Mouse (Mus musculus) adrenal gland, adult (tissue): ENCODE data around the gene Zbtb8os.
A peak's percentile ranks its signal among the peaks of the same experiment; 100 is the strongest.

ENCODE experiments used
- DNase-seq, 2 experiments: peaks; one replicate each; pipeline ENCODE4 v3.0.0; 2022 to 2023; ENCODE audit warnings: low spot score in 1 of 2; ENCODE audit not compliant: inconsistent age in 2 of 2

Zbtb8os gene

GRCm38 (mm10) chr4:129335216-129336074, at the start of gene Zbtb8os, which contains the start of gene Rbbp4:
TSS of gene Zbtb8os (plus strand) at chr4:129335695.
TSS of gene Rbbp4 (minus strand) at chr4:129335370.
- peak; percentile 98 for DNase-seq

- peak in 1 of 2 experiments; percentile 48 for DNase-seq
These were observed 49.4 kb upstream of the Zbtb8os start for GRCm38 (mm10) chr4:129286001-129286682.

- peak in 1 of 2 experiments; percentile 50 for DNase-seq
These were observed 48.6 kb upstream of the Zbtb8os start for GRCm38 (mm10) chr4:129286683-129287471.

- DNase-seq: peak in 1 of 2 experiments; percentile 65
These were observed 48.0 kb upstream of the Zbtb8os start, which contains the start of gene Sync for GRCm38 (mm10) chr4:129287472-129287981. TSS of gene Sync (plus strand) at chr4:129287617.

GRCm38 (mm10) chr4:129288067-129288466, 47.4 kb upstream of the Zbtb8os start:
- peak in 1 of 2 experiments; percentile 59 for DNase-seq

- no peak for DNase-seq
These were observed 45.8 kb upstream of the Zbtb8os start for GRCm38 (mm10) chr4:129289671-129290070.

GRCm38 (mm10) chr4:129292831-129293230, 42.7 kb upstream of the Zbtb8os start:
- no peak for DNase-seq

GRCm38 (mm10) chr4:129293702-129294101, 41.8 kb upstream of the Zbtb8os start:
- no peak for DNase-seq

GRCm38 (mm10) chr4:129295188-129295587, 40.3 kb upstream of the Zbtb8os start:
- no peak for DNase-seq

- DNase-seq: no peak
These were observed 39.4 kb upstream of the Zbtb8os start for GRCm38 (mm10) chr4:129296066-129296465.

GRCm38 (mm10) chr4:129297724-129298123, 37.8 kb upstream of the Zbtb8os start:
- peak in 1 of 2 experiments; percentile 69 for DNase-seq

- DNase-seq: no peak
These were observed 36.4 kb upstream of the Zbtb8os start for GRCm38 (mm10) chr4:129299121-129299520.

GRCm38 (mm10) chr4:129303401-129303800, 32.1 kb upstream of the Zbtb8os start:
- DNase-seq: peak in 1 of 2 experiments; percentile 49

GRCm38 (mm10) chr4:129303816-129304215, 31.7 kb upstream of the Zbtb8os start:
- peak; percentile 68 to 85 for DNase-seq

GRCm38 (mm10) chr4:129304306-129304705, 31.2 kb upstream of the Zbtb8os start:
- DNase-seq: no peak

- DNase-seq: no peak
These were observed 27.6 kb upstream of the Zbtb8os start for GRCm38 (mm10) chr4:129307936-129308335.

GRCm38 (mm10) chr4:129313886-129314285, 21.6 kb upstream of the Zbtb8os start:
- DNase-seq: no peak

- no peak for DNase-seq
These were observed 14.6 kb upstream of the Zbtb8os start for GRCm38 (mm10) chr4:129320876-129321275.

GRCm38 (mm10) chr4:129322042-129322441, 13.5 kb upstream of the Zbtb8os start:
- no peak for DNase-seq

GRCm38 (mm10) chr4:129323491-129323890, 12.0 kb upstream of the Zbtb8os start:
- no peak for DNase-seq

GRCm38 (mm10) chr4:129324756-129325155, 10.7 kb upstream of the Zbtb8os start:
- DNase-seq: peak; percentile 41 to 76
